Mouse (Mus musculus) small intestine, adult 2 months (tissue): ENCODE measurements around the gene Zfp607b. TPM values are rescaled to one million over a fixed set of nuclear protein-coding genes. Genes with fewer than 3 reads are reported as not detected.
A peak's percentile ranks its signal among the peaks of the same experiment; 100 is the strongest.

ENCODE experiments used
- H3K27ac ChIP-seq: fragments of 200-500 bp; 2 replicates; pipeline ENCODE4 v1.5.1; 2012; ENCODE audit warnings: low read depth, low read length, control low read depth, inconsistent platforms; ENCODE audit not compliant: insufficient read depth
- H3K27me3 ChIP-seq: fragments of 200-500 bp; 2 replicates; pipeline ENCODE4 v1.6.1; 2012; ENCODE audit warnings: mild to moderate bottlenecking, moderate library complexity, low read length, inconsistent platforms; ENCODE audit not compliant: control insufficient read depth, insufficient read depth
- H3K36me3 ChIP-seq: fragments of 200-500 bp; 2 replicates; pipeline ENCODE4 v1.6.1; 2012; ENCODE audit warnings: mild to moderate bottlenecking, low read length, control low read depth, inconsistent platforms; ENCODE audit not compliant: control insufficient read depth, insufficient read depth
- H3K4me1 ChIP-seq: fragments of 200-500 bp; 2 replicates; pipeline ENCODE4 v1.6.1; 2012; ENCODE audit warnings: low read length, inconsistent platforms, mixed read lengths; ENCODE audit not compliant: control insufficient read depth, insufficient read depth, insufficient read length
- H3K4me3 ChIP-seq: fragments of 200-500 bp; 2 replicates; pipeline ENCODE4 v1.5.1; 2012; ENCODE audit warnings: low read depth, mild to moderate bottlenecking, control low read depth, inconsistent platforms, low read length, moderate library complexity
- CTCF ChIP-seq: fragments of 200-500 bp; IDR thresholded peaks from 2 replicates; pipeline ENCODE4 v1.5.1; 2012; ENCODE audit warnings: low read depth, mild to moderate bottlenecking, control low read depth, inconsistent platforms, low read length, moderate library complexity, mixed read lengths; ENCODE audit not compliant: insufficient replicate concordance, insufficient read length; ENCODE audit errors: extremely low read depth
- POLR2A ChIP-seq: fragments of 200-500 bp; IDR thresholded peaks from 2 replicates; pipeline ENCODE4 v1.6.1; 2012; ENCODE audit warnings: low read depth, mild to moderate bottlenecking, control low read depth, inconsistent platforms, low read length, moderate library complexity
- WGBS: fragments of 180-500 bp; shearing (Covaris S2); methylation state at CpG from one replicate; pipeline ENCODE4 v1.1.7; 2018; 5-methylcytosine and 5-hydroxymethylcytosine counted together
- polyA plus RNA-seq: library from polyadenylated mRNA; depleted of rRNA; stranded (reverse); fragments of >200 nt; gene quantifications from 2 replicates; pipeline ENCODE4 v1.2.3, GENCODE M21; 2012

The Zfp607b gene
- polyA plus RNA-seq, 1 experiment = 0.56 TPM

GRCm38 (mm10) chr7:27673064-27673574, 16.0 kb upstream of the Zfp607b start:
- Histone ChIP-seq H3K27me3 (no peaks in the 10 kb centered on the region), H3K4me1 (peaks cover 14% of the 10 kb centered on the region), H3K27ac (no peak overlapping the region), H3K36me3 (no peaks in the 10 kb centered on the region), H3K4me3 (peak overlapping the region; percentile 84)
- 45% methylated on average over 9 of the region's 9 CpGs for WGBS
- no peak for TF ChIP-seq CTCF
- no peak for TF ChIP-seq POLR2A

GRCm38 (mm10) chr7:27673575-27674131, 15.5 kb upstream of the Zfp607b start:
- no peak overlapping the region for H3K27ac ChIP-seq
- H3K27me3 ChIP-seq = no peaks in the 10 kb centered on the region
- TF ChIP-seq POLR2A = no peak
- no peak for TF ChIP-seq CTCF
- WGBS = under 1% methylated on average over 51 of the region's 52 CpGs
- H3K36me3 ChIP-seq = no peaks in the 10 kb centered on the region
- H3K4me1 ChIP-seq = peaks cover 14% of the 10 kb centered on the region
- peak overlapping the region; percentile 84 for H3K4me3 ChIP-seq

GRCm38 (mm10) chr7:27674195-27674521, 15.0 kb upstream of the Zfp607b start:
- TF ChIP-seq POLR2A (no peak), CTCF (no peak)
- Histone ChIP-seq H3K27ac (no peak overlapping the region), H3K4me1 (peaks cover 14% of the 10 kb centered on the region), H3K27me3 (no peaks in the 10 kb centered on the region), H3K4me3 (peak overlapping the region; percentile 84), H3K36me3 (no peaks in the 10 kb centered on the region)
- 1% methylated on average over 36 of the region's 38 CpGs for WGBS

DNA sequence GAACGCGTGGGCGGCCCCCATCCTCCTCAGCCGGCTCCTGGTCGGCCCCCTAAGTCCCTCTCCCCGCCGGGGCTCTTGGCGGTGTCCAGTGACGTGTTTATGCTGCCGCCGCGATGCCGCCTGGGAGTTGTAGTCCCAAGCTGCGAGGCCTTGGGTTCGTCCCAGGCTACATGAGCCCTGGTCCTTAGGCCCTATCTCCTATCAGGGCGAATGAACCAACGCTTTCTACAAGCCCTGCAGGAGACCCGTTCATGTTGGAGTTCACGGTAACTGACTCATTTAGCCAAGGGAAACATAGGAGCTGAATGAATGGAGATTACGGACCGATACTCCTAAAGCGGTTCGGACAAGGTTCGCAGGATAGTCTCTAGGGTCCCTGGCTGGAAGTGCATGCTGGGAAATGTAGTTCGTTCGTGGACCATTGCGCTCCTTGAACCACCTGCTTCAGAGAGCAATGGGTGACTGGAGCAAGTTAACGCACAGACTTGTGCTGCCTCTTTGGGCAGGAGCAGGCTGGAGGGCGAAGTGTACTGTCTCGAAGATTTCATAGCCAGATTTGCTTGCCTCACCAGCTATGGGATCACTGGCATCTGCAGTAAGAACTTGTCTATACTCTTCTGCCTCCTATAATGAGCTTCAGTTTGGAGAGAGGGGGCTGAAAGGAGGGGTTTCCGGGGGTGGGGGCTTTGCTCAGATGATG, 14.5 kb upstream of the Zfp607b start, which contains the start of gene Map3k10:
Map3k10 (minus strand) TSS at position 77 of the 700 bp plus-strand sequence.
- Histone ChIP-seq H3K4me3 (peak within 1 kb of the TSS; percentile 84), H3K27ac (peak within 1 kb of the TSS; percentile 95), H3K4me1 (peaks cover 14% of the 10 kb centered on the region), H3K27me3 (no peaks in the 10 kb centered on the region), H3K36me3 (no peaks in the 10 kb centered on the region)
- TF ChIP-seq CTCF = no peak
- no peak for TF ChIP-seq POLR2A
- WGBS = under 1% methylated on average over 31 of the region's 31 CpGs

GRCm38 (mm10) chr7:27675222-27675612, 13.9 kb upstream of the Zfp607b start:
- 21% methylated on average over 14 of the region's 14 CpGs for WGBS

DNA sequence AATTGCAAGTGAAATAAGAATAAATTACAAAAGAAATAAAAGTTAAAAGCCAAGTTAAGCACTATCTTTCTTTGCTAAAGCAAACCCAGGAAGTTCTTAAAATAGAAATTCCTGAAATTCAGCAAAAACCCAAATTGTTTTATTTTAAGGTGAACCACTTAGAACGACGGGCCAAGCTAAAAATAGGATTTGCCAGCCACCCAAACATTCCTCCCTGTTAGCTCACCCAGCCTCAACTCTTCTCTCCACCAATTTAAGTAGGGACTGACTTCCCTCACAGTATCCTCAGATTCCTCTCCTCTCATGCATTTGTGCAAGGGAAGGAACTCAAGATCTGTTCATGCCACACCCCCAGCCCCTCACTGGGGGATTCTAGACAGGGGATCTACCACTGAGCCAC, 5.9 kb upstream of the Zfp607b start:
- no peak overlapping the region for H3K4me3 ChIP-seq
- H3K36me3 ChIP-seq = no peaks in the 10 kb centered on the region
- H3K27me3 ChIP-seq = no peaks in the 10 kb centered on the region
- WGBS = 62% methylated on average over 2 of the region's 2 CpGs
- H3K27ac ChIP-seq = no peak overlapping the region
- H3K4me1 ChIP-seq = peaks cover 2% of the 10 kb centered on the region; the same call in 1 of the 2 replicates
- TF ChIP-seq CTCF (no peak), POLR2A (no peak)

More at GRCm38 (mm10) chr7:27675222-27675612, 13.9 kb upstream of the Zfp607b start:
- Histone ChIP-seq H3K27ac (no peak overlapping the region), H3K4me3 (no peak overlapping the region), H3K36me3 (no peaks in the 10 kb centered on the region), H3K4me1 (peaks cover 14% of the 10 kb centered on the region), H3K27me3 (no peaks in the 10 kb centered on the region)
- TF ChIP-seq POLR2A (no peak), CTCF (no peak)

DNA sequence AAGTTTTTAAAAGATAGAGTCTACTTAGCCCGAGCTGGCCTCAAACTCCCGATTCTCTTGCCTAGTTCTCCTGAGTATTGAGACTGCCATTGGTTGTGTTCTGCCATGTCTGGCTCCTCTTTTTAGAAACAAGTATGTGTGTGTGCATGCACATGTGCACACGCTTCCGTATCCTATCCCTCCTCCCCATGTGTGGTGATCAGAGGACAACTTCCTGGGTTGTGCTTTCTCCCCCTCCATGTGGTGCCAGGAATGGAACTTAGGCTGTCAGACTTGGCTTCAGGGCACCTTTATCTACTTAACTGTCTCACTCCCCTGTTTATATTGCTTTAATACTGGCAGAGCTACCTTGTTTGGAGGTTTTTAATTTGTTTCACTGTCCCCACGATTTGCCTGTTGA, 3.9 kb upstream of the Zfp607b start:
- no peak overlapping the region for H3K27ac ChIP-seq
- TF ChIP-seq POLR2A (no peak), CTCF (no peak)
- H3K27me3 ChIP-seq = no peaks in the 10 kb centered on the region
- H3K4me1 ChIP-seq = peaks cover 4% of the 10 kb centered on the region; the same call in 1 of the 2 replicates
- H3K36me3 ChIP-seq = no peaks in the 10 kb centered on the region
- 30% methylated on average over 5 of the region's 5 CpGs for WGBS
- no peak overlapping the region for H3K4me3 ChIP-seq
